Mouse (Mus musculus) MEL (cell line): ENCODE measurements around the gene Tomm5.

ENCODE experiments used
- EP300 ChIP-seq, 2 experiments: IDR thresholded peaks; 2 replicates each; pipeline ENCODE4 v1.6.1; 2011; ENCODE audit warnings: improper control_type of control experiment in 2 of 2, low read length in 2 of 2, low read depth in 1 of 2, mild to moderate bottlenecking in 1 of 2
- MAFK ChIP-seq: IDR thresholded peaks from 2 replicates; pipeline ENCODE4 v1.6.1; 2011; ENCODE audit warnings: low read depth, mild to moderate bottlenecking, low read length, improper control_type of control experiment, borderline replicate concordance
- SIN3A ChIP-seq: IDR thresholded peaks from 2 replicates; pipeline ENCODE4 v1.6.1; 2012; ENCODE audit warnings: low read length, improper control_type of control experiment, inconsistent platforms

- TF ChIP-seq EP300 (IDR thresholded peaks at IDR 0.05; ENCODE audit: low read depth in 1 of 2, low read length in 2 of 2) (no peak), MAFK (no peak), SIN3A (peak; percentile 39; the same call in 1 of the 2 replicates)
These were observed 848 bp downstream of the Tomm5 start for GRCm38 (mm10) chr4:45107066-45107465.
